Mouse (Mus musculus) bone marrow, adult 2 months (tissue): ENCODE results near the gene Krtap5-4. TPM values are rescaled to one million over a fixed set of nuclear protein-coding genes. Genes with fewer than 3 reads are reported as not detected.
"Not testable (repeated sequence)": the region's sequence is repeated elsewhere in the genome, so short reads cannot be mapped to it uniquely, and the experiment has no call there.

Experiments used
- H3K27ac ChIP-seq: fragments of 200-500 bp; 2 replicates; pipeline ENCODE4 v1.5.1; 2012; ENCODE audit warnings: low read depth, mild to moderate bottlenecking, control low read depth, inconsistent platforms, low read length; ENCODE audit not compliant: control insufficient read depth, poor library complexity, insufficient read depth
- H3K4me1 ChIP-seq: fragments of 200-500 bp; 2 replicates; pipeline ENCODE4 v1.6.1; 2011; ENCODE audit warnings: low read length; ENCODE audit not compliant: control insufficient read depth, insufficient read depth
- H3K4me3 ChIP-seq: fragments of 200-500 bp; replicated peaks from 2 replicates; pipeline ENCODE3; 2011; ENCODE audit warnings: mild to moderate bottlenecking, low read depth, low read length, control low read depth; ENCODE audit not compliant: control insufficient read depth
- CTCF ChIP-seq: fragments of 200-500 bp; IDR thresholded peaks from 2 replicates; pipeline ENCODE4 v1.5.1; 2011; ENCODE audit warnings: low read length, control low read depth; ENCODE audit not compliant: control insufficient read depth, insufficient read depth
- POLR2A ChIP-seq: fragments of 200-500 bp; IDR thresholded peaks from 2 replicates; pipeline ENCODE4 v1.6.1; 2011; ENCODE audit warnings: low read depth, mild to moderate bottlenecking, control low read depth, low read length, borderline replicate concordance; ENCODE audit not compliant: control insufficient read depth
- WGBS: fragments of 180-500 bp; shearing (Covaris S2); methylation state at CpG from one replicate; pipeline ENCODE4 v1.1.7; 2018; 5-methylcytosine and 5-hydroxymethylcytosine counted together
- polyA plus RNA-seq: library from polyadenylated mRNA; stranded (reverse); fragments of >200 nt; gene quantifications from 2 replicates; pipeline ENCODE4 v1.2.4, GENCODE M21; 2011; ENCODE audit warnings: low replicate concordance; ENCODE audit not compliant: missing spikeins, insufficient read depth, insufficient read length

Gene Krtap5-4
- polyA plus RNA-seq, 1 experiment: not detected

DNA sequence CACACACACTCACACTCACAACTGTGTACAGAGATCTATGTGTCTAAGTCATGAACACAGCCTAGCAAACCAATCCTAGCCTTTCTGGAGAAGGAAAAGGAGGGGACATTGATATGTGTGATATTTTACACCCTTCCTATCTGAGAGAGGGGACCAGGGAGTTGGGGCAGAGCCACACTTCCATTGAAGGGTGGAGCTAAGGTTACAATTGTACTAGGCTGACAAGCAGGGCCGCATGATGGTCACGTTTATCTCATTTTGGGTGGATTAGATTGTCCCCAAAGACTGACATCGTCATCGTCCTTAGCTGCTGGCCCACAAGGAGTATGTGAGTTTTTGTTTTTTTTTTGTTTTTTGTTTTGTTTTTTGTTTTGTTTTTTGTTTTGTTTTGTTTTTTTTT is 27.9 kb downstream of the Krtap5-4 start:
- WGBS: 63% methylated on average over 4 of the region's 4 CpGs
- no peak for TF ChIP-seq CTCF
- TF ChIP-seq POLR2A: no peak
- H3K4me1 ChIP-seq: no peaks in the 10 kb centered on the region
- H3K27ac ChIP-seq: no peak overlapping the region
- no peak overlapping the region for H3K4me3 ChIP-seq

- H3K4me1 ChIP-seq, H3K27ac ChIP-seq, H3K4me3 ChIP-seq: not testable (repeated sequence)
- 89% methylated on average over 6 of the region's 9 CpGs for WGBS
Measured at GRCm38 (mm10) chr7:142332741-142333140, 29.4 kb downstream of the Krtap5-4 start.

GRCm38 (mm10) chr7:142334246-142334645 is 30.9 kb downstream of the Krtap5-4 start:
- Histone ChIP-seq H3K4me1 (no peaks in the 10 kb centered on the region; the same call in 1 of the 2 replicates), H3K27ac (no peak overlapping the region), H3K4me3 (no peak overlapping the region)
- 2% methylated on average over 3 of the region's 3 CpGs for WGBS
- peak; percentile 97 for TF ChIP-seq CTCF
- TF ChIP-seq POLR2A: no peak

- TF ChIP-seq POLR2A: no peak
- no peak for TF ChIP-seq CTCF
- Histone ChIP-seq H3K4me3 (no peak overlapping the region), H3K4me1 (no peaks in the 10 kb centered on the region; the same call in 1 of the 2 replicates), H3K27ac (no peak overlapping the region)
- 90% methylated on average over 8 of the region's 8 CpGs for WGBS
Measured at GRCm38 (mm10) chr7:142335151-142335550, 31.8 kb downstream of the Krtap5-4 start.

- 11% methylated on average over 10 of the region's 10 CpGs for WGBS
- no peak overlapping the region for H3K4me3 ChIP-seq
- peak overlapping the region; percentile 52 for H3K27ac ChIP-seq
- peaks cover 8% of the 10 kb centered on the region for H3K4me1 ChIP-seq
- TF ChIP-seq POLR2A (no peak), CTCF (peak; percentile 69)
Measured at GRCm38 (mm10) chr7:142340269-142340970, 37.1 kb downstream of the Krtap5-4 start.

DNA sequence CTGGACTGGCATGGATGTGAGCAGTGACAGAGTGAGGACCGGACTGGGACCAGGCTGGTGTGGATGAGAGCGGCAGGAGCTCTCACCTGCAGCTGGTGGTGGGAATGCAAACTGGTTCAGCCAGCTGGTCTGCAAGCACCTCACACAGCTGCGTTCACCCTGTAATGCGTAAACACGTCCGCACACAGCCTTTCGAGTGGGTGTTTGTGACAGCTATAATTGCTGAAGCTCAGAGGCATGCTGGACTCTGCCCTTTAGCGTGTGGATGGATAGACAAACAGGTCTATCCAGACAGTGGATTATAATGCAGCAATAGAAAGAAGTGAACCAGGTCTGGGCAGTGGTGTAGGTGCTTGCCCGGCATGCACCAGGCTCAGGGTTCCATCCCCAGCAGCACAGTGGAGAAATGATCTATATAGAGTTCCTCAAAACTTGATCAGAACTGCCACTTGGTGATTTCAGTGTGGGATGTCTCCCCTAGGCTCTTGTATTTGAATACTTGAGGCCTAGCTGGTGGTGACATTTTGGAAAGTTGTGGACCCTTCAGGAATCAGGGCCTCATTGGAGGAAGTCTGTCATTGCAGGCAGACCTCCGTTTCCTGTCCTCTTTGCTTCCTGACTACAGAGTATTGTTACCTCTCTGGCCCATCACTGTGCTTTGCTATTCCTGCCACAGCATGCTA is 38.4 kb downstream of the Krtap5-4 start:
- WGBS: 74% methylated on average over 10 of the region's 10 CpGs
- H3K27ac ChIP-seq: no peak overlapping the region
- no peak overlapping the region for H3K4me3 ChIP-seq
- peaks cover 11% of the 10 kb centered on the region for H3K4me1 ChIP-seq
- TF ChIP-seq POLR2A (no peak), CTCF (no peak)

- WGBS: 36% methylated on average over 3 of the region's 3 CpGs
- TF ChIP-seq CTCF (no peak), POLR2A (no peak)
- peaks cover 11% of the 10 kb centered on the region for H3K4me1 ChIP-seq
Measured at GRCm38 (mm10) chr7:142342247-142342640, 38.9 kb downstream of the Krtap5-4 start.

DNA sequence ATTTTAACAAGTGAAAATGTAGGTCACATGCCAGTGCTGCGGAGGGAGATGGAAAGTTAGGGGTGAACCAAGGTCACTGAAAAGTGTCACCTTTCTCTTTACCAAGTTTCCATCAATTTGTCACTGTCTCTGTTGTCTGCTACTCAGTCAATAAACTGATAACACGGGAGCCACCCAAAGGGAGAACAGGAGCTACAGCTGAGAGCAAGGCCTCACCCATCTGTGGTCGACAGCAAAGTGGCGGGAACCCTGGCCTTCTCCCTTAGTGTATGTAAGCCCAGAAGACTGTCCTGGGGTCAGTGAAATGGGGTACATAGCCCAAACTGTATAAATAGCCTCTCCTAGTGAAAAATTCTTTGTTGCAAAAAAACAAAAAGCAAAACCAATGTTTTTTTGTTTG is 44.2 kb downstream of the Krtap5-4 start:
- peaks cover 6% of the 10 kb centered on the region for H3K4me1 ChIP-seq
- WGBS: 57% methylated on average over 4 of the region's 4 CpGs
- no peak for TF ChIP-seq CTCF
- TF ChIP-seq POLR2A: no peak
- no peak overlapping the region for H3K27ac ChIP-seq
- no peak overlapping the region for H3K4me3 ChIP-seq

More at GRCm38 (mm10) chr7:142342247-142342640, 38.9 kb downstream of the Krtap5-4 start:
- H3K27ac ChIP-seq: no peak overlapping the region
- no peak overlapping the region for H3K4me3 ChIP-seq
